Mouse (Mus musculus) hindbrain, postnatal 0 days (tissue): ENCODE measurements around the gene Zfp628. TPM values are rescaled to one million over a fixed set of nuclear protein-coding genes. Genes with fewer than 3 reads are reported as not detected.

Source experiments
- ATAC-seq: fragments of 200-750 bp; cut with Nextera tagmentation; 2 replicates; pipeline ENCODE4 v1.8.0; 2017; ENCODE audit warnings: mild to moderate bottlenecking, moderate TSS enrichment, moderate library complexity
- DNase-seq: peaks from one replicate; pipeline ENCODE4 v3.0.0-alpha.2; 2015; ENCODE audit warnings: low spot score
- H3K27ac ChIP-seq: fragments of 300-500 bp; sonication (generic); 2 replicates; pipeline ENCODE4 v1.5.1; 2014; ENCODE audit warnings: mild to moderate bottlenecking
- H3K27me3 ChIP-seq: fragments of 300-500 bp; sonication (generic); 2 replicates; pipeline ENCODE4 v1.6.1; 2014; ENCODE audit warnings: low read length, mixed read lengths; ENCODE audit not compliant: insufficient read depth
- H3K36me3 ChIP-seq: fragments of 300-500 bp; sonication (generic); 2 replicates; pipeline ENCODE4 v1.6.1; 2014; ENCODE audit warnings: low read length, mixed read lengths; ENCODE audit not compliant: insufficient read depth
- H3K4me1 ChIP-seq: fragments of 300-500 bp; sonication (generic); 2 replicates; pipeline ENCODE4 v1.6.1; 2014; ENCODE audit warnings: antibody characterized with exemption, low read length, mixed read lengths; ENCODE audit not compliant: insufficient read depth
- H3K4me2 ChIP-seq: fragments of 300-500 bp; sonication (generic); 2 replicates; pipeline ENCODE4 v1.6.1; 2014; ENCODE audit warnings: low read depth, mild to moderate bottlenecking, low read length, moderate library complexity, mixed read lengths
- H3K4me3 ChIP-seq: fragments of 300-500 bp; sonication (generic); 2 replicates; pipeline ENCODE4 v1.5.1; 2014; ENCODE audit warnings: low read length
- H3K9ac ChIP-seq: fragments of 300-500 bp; sonication (generic); replicated peaks from 2 replicates; pipeline ENCODE4 v1.6.1; 2014; ENCODE audit warnings: mild to moderate bottlenecking, low read length, moderate library complexity, mixed read lengths
- H3K9me3 ChIP-seq: fragments of 300-500 bp; sonication (generic); 2 replicates; pipeline ENCODE4 v1.6.1; 2016; ENCODE audit warnings: low read length, mixed read lengths
- CTCF ChIP-seq: IDR thresholded peaks from 2 replicates; pipeline ENCODE4 v1.5.1; 2016; ENCODE audit warnings: antibody characterized with exemption, control low read depth, low read depth
- WGBS: fragments of 180-500 bp; shearing (Covaris S2); extraction: QIAGEN DNeasy Blood & Tissue Kit; methylation state at CpG from one replicate; pipeline ENCODE4 v1.1.7; 2014; 5-methylcytosine and 5-hydroxymethylcytosine counted together
- polyA plus RNA-seq: library from polyadenylated mRNA; unstranded; fragments of >200 nt; fragmentation: Nextera tagmentation; extraction: Ambion mirVana; gene quantifications from 2 replicates; pipeline ENCODE4 v1.2.1, GENCODE M21; 2015
- total RNA-seq: library from RNA; depleted of rRNA; stranded (reverse); fragments of >200 nt; gene quantifications from 2 replicates; pipeline ENCODE4 v1.2.3, GENCODE M21; 2014

Zfp628 gene
- total and polyA plus RNA-seq, 2 experiments from 2014 or later, result 5.7 to 12.7 TPM

GRCm38 (mm10) chr7:4936832-4937231 lies 21.8 kb downstream of the Zfp628 start:
- no peak overlapping the region for H3K9ac ChIP-seq
- TF ChIP-seq CTCF, result no peak
- no peak overlapping the region for H3K27ac ChIP-seq
- no peaks in the 10 kb centered on the region for H3K9me3 ChIP-seq
- 68% methylated on average over 10 of the region's 10 CpGs for WGBS
- H3K36me3 ChIP-seq, result no peaks in the 10 kb centered on the region
- H3K4me1 ChIP-seq, result no peaks in the 10 kb centered on the region
- no peak overlapping the region for H3K4me2 ChIP-seq
- no peak for ATAC-seq
- no peak overlapping the region for H3K4me3 ChIP-seq
- DNase-seq, result no peak
- H3K27me3 ChIP-seq, result no peaks in the 10 kb centered on the region

- no peaks in the 10 kb centered on the region for H3K36me3 ChIP-seq
- no peak overlapping the region for H3K4me3 ChIP-seq
- WGBS, result 73% methylated on average over 11 of the region's 11 CpGs
Observed at GRCm38 (mm10) chr7:4937392-4937791, 22.4 kb downstream of the Zfp628 start.

DNA sequence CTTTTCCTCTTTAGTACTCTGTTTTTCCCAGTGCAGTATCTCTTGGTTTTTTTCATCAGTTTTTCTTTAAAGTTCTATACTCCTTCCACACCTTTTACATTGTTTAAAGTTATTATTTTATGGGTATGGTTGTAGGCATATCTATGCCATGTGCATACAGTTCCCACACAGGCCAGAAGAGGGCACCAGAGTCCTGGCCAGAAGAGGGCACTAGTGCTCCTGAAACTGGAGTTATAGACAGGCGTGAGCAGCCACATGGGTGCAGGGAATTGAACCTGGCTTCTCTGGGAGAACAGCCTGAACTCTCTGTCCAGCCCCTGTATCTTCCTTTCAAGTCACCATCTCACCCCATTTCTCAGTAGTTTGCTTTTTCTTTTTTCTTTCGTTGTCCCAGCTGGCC lies 23.4 kb downstream of the Zfp628 start:
- Histone ChIP-seq H3K9ac (no peak overlapping the region), H3K27ac (no peak overlapping the region), H3K4me3 (no peak overlapping the region), H3K36me3 (no peaks in the 10 kb centered on the region), H3K4me1 (no peaks in the 10 kb centered on the region; the same call in 1 of the 2 replicates), H3K27me3 (no peaks in the 10 kb centered on the region), H3K4me2 (no peak overlapping the region), H3K9me3 (no peaks in the 10 kb centered on the region)
- peak; percentile 91 for TF ChIP-seq CTCF
- WGBS, result 23% methylated on average over 2 of the region's 2 CpGs
- ATAC-seq, result no peak
- DNase-seq, result peak; percentile 57

More at GRCm38 (mm10) chr7:4937392-4937791, 22.4 kb downstream of the Zfp628 start:
- Histone ChIP-seq H3K9ac (no peak overlapping the region), H3K9me3 (no peaks in the 10 kb centered on the region), H3K27ac (no peak overlapping the region), H3K4me2 (no peak overlapping the region), H3K4me1 (no peaks in the 10 kb centered on the region), H3K27me3 (no peaks in the 10 kb centered on the region)
- ATAC-seq (no peak), DNase-seq (no peak)
- TF ChIP-seq CTCF, result no peak

GRCm38 (mm10) chr7:4940068-4940479 lies 25.1 kb downstream of the Zfp628 start:
- H3K9me3 ChIP-seq, result no peaks in the 10 kb centered on the region
- peak; percentile 78 for DNase-seq
- H3K27ac ChIP-seq, result no peak overlapping the region
- TF ChIP-seq CTCF, result peak; percentile 86
- no peaks in the 10 kb centered on the region for H3K36me3 ChIP-seq
- no peaks in the 10 kb centered on the region for H3K27me3 ChIP-seq
- peak; percentile 54; the same call in 1 of the 2 replicates for ATAC-seq
- no peak overlapping the region for H3K9ac ChIP-seq
- H3K4me2 ChIP-seq, result no peak overlapping the region
- H3K4me1 ChIP-seq, result no peaks in the 10 kb centered on the region; the same call in 1 of the 2 replicates
- 20% methylated on average over 9 of the region's 9 CpGs for WGBS
- no peak overlapping the region for H3K4me3 ChIP-seq

DNA sequence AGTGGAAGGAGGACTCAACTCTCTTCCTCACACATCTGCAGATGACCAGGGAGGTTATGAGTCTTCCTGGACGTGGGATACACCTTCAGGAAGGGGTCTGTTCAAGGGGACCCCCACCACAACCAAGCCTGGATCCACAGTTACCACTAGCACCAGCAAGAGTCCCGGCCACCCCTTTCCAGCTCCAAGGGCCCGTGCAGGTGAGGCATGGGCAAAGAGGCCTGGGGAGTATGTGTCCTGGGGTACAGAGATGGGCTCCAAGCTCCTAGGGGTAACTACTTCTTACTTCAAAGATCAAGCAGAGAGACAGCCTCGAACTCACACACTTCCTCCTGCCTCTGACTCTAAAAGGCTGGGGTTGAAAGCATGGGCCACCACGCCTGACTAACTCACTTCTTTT lies 27.7 kb downstream of the Zfp628 start:
- H3K4me3 ChIP-seq, result no peak overlapping the region
- TF ChIP-seq CTCF, result no peak
- WGBS, result 59% methylated on average over 5 of the region's 5 CpGs
- H3K4me2 ChIP-seq, result no peak overlapping the region
- no peaks in the 10 kb centered on the region for H3K27me3 ChIP-seq
- ATAC-seq, result no peak; the same call in 1 of the 2 replicates
- no peaks in the 10 kb centered on the region for H3K9me3 ChIP-seq
- DNase-seq, result no peak
- no peak overlapping the region for H3K27ac ChIP-seq
- no peaks in the 10 kb centered on the region for H3K36me3 ChIP-seq
- H3K9ac ChIP-seq, result no peak overlapping the region
- no peaks in the 10 kb centered on the region; the same call in 1 of the 2 replicates for H3K4me1 ChIP-seq

- Histone ChIP-seq H3K4me1 (no peaks in the 10 kb centered on the region; the same call in 1 of the 2 replicates), H3K4me3 (peak overlapping the region; percentile 27), H3K9ac (no peak overlapping the region), H3K27me3 (no peaks in the 10 kb centered on the region), H3K27ac (no peak overlapping the region), H3K9me3 (no peaks in the 10 kb centered on the region), H3K4me2 (peak overlapping the region; percentile 57), H3K36me3 (no peaks in the 10 kb centered on the region)
- WGBS, result 19% methylated on average over 15 of the region's 15 CpGs
- ATAC-seq, result peak; percentile 90
- TF ChIP-seq CTCF, result peak; percentile 97
- DNase-seq, result peak; percentile 95
Observed at GRCm38 (mm10) chr7:4943223-4943815, 28.3 kb downstream of the Zfp628 start.

DNA sequence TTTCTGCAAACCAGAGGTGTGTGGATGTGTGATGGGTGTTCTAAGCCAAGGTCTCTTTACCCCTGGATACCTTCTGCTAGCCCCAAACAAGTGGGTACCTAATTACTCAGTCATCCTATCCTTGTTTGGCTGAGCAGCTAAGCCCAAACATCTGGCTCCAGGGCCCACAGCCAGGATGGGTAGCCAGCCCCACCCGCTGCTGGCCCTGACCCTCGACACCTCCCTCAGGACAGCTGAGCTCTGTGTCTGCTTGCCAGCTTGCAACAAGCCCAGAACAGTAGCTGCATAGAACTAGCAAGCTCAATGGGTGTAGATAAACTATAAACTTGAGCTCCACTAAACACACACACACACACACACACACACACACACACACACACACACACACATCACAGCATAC lies 32.8 kb downstream of the Zfp628 start:
- H3K9me3 ChIP-seq, result no peaks in the 10 kb centered on the region
- WGBS, result 31% methylated on average over 2 of the region's 2 CpGs

More for the DNA sequence above, 32.8 kb downstream of the Zfp628 start:
- Histone ChIP-seq H3K4me1 (no peaks in the 10 kb centered on the region; the same call in 1 of the 2 replicates), H3K4me2 (no peak overlapping the region), H3K27ac (no peak overlapping the region), H3K27me3 (no peaks in the 10 kb centered on the region), H3K36me3 (no peaks in the 10 kb centered on the region), H3K4me3 (no peak overlapping the region), H3K9ac (no peak overlapping the region)
- DNase-seq, result no peak
- no peak for TF ChIP-seq CTCF
- no peak for ATAC-seq
